Mouse (Mus musculus) brain, adult 2 months (tissue): ENCODE data around the gene Dbnl.

Source experiments
- DNase-seq: peaks from one replicate; pipeline ENCODE4 v3.0.0; 2011; ENCODE audit warnings: low read depth, low spot score

Dbnl gene

DNA sequence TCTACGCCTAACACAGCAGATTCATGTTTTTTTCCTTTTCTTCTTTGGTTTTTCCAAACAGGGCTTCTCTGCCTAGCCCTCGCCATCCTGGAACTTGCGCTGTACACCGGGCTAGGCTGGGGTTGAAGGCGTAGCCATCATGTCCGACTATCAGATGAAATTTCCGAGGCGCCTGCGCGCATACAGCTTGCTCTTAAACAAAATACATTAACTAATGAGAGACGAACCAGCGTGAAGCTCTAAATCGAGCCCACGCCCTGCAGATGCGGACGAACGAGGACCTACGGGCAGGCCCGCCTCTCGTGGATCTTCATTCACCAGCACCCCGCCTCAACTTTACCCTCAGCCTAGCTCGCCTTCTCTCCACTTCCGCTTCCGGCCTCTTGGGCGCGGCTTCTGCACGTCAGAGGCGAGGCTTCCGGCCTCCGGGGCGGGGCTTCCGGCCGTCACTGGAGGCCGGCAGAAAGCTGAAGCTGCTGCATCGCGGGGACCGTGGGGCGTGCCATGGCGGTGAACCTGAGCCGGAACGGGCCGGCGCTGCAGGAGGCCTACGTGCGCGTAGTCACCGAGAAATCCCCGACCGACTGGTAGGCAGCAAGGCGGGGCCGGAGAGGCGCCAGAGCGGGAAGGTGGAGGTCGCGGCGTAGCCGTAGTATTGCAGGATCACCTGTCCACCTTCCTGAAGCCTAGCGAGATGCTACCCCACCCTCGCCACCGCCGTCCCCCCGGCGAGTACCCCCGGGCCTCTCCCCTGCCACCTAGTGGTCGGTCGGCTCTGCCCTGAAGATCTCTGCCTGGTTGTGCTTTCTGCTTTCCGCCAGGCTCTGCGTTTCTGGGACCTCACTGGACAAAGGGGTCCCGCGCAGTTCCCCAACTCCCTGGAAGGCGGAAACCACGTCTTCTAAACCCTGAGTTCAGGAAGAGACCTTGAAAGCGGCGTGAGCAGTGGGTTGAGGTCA, at the start of gene Dbnl:
Dbnl (plus strand) TSS at position 433 of the 959 bp plus-strand sequence.
- peak; percentile 97 for DNase-seq

GRCm38 (mm10) chr11:5738888-5739632, 49.2 kb upstream of the Dbnl start:
- DNase-seq: no peak

GRCm38 (mm10) chr11:5739846-5740245, 48.4 kb upstream of the Dbnl start:
- peak; percentile 44 for DNase-seq

DNA sequence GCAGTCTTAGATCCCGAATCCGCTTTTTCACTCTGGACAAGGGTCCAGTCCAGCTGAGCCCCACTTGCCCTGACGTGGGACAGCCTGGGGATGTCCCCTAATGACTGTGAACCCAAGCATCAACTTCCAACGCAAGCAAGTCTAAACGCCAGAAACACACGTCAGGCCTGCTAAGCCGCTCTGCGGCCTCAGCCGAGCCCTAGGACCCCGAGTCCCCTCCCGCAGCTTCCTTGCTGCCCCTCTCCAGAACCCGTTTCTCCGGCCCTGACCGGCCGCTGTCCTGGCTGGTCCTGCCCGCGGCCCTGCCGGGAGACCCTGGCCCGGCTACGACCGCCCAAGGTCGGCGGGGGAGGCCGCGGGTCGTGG, 47.7 kb upstream of the Dbnl start:
- DNase-seq: peak; percentile 55

- DNase-seq: peak; percentile 89
Observed at GRCm38 (mm10) chr11:5740965-5741627, 47.2 kb upstream of the Dbnl start.

DNA sequence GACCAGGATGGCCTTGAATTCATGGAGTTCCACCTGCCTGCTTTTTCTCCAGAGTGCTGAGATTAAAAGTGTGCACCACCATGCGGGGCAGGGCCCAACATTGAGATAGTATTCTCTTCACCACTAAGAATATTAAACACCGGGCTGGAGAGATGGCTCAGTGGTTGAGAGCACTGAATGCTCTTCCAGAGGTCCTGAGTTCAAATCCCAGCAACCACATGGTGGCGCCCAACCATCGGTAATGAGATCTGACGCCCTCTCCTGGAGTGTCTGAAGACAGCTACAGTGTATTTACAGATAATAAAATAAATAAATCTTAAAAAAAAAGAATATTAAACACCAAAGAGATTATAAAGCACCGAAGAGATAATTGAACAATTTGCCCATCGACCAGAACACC, 46.2 kb upstream of the Dbnl start:
- no peak for DNase-seq

GRCm38 (mm10) chr11:5744951-5745350, 43.3 kb upstream of the Dbnl start:
- DNase-seq: no peak

DNA sequence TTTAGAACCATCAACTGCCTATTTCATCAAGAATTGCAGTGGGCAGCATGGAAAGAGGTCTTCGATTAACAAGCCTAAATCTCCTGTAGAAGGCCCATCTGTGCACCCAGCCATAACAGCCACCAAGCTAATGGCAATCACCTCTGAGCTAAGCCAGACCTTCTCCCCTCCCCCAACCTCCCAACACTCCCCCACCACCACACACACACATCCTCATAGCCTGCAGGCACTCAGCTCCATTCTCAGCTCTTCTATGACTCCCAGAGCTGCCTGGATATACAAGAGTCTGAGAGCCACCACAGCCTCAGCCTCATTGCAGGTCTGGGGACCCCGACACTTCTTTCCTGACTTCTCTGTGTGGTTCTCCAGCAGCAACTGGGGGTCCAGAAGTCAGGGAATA, 34.5 kb upstream of the Dbnl start:
- no peak for DNase-seq

DNA sequence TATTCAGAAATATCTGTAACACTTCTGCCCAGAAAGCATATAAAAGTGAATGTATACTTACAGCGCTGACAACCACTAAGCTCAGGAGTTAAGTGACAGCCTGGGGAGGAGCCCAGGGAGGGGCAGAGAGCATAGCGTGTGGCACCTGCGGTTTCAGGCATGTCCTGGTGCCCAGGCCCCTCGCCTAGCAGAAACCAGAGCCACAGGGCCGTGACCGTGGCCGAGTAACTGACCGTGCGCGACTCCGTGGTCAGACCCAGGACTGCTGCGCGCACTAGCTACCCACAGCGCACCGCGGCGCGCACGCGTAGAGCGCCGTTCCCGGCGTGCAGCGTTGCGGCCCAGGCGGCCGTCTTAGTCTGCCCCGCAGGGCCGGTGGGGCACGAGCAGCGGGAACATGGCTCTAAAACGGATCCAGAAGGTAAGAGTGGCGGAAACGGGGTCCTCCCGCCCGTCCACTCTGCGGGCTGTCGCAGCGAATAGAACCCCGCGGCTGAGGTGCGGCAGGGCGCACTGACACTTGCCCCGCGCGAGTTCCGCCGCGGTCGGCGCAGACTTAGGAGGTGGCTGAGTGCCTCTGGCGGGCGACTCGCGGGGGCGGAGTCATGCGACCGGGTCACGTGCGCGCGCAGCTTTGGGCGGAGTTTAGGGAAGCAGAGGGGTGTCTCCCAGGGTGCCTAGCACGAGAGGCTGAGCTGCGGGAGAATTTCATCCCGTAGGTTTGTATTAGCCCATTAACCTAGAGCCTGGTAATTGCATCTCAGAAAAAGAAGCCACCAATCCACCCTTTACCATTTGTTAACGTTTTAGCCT, 26.3 kb upstream of the Dbnl start, which contains the start of gene Urgcp:
Urgcp (minus strand) TSS at position 557 of the 813 bp plus-strand sequence.
- peak; percentile 98 for DNase-seq

DNA sequence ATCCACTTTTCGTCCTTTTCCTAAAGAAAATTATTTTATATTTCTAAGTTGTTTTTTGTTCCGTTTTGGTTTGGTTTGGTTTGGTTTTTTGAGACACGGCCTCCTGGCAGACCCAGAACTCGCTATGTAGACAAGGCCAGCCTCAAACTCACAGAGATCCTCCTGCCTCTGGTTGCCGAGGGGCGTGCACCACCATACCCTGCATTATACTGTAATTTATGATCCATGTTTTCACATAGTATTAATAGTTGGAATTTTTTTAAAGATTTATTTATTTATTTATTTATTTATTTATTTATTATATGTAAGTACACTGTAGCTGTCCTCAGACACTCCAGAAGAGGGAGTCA, 25.7 kb upstream of the Dbnl start:
- no peak for DNase-seq

- no peak for DNase-seq
Observed at GRCm38 (mm10) chr11:5766019-5766418, 22.3 kb upstream of the Dbnl start.

- DNase-seq: no peak
Observed at GRCm38 (mm10) chr11:5778481-5778880, 9.8 kb upstream of the Dbnl start.

- DNase-seq: peak; percentile 88
Observed at GRCm38 (mm10) chr11:5780035-5780499, 8.2 kb upstream of the Dbnl start.

DNA sequence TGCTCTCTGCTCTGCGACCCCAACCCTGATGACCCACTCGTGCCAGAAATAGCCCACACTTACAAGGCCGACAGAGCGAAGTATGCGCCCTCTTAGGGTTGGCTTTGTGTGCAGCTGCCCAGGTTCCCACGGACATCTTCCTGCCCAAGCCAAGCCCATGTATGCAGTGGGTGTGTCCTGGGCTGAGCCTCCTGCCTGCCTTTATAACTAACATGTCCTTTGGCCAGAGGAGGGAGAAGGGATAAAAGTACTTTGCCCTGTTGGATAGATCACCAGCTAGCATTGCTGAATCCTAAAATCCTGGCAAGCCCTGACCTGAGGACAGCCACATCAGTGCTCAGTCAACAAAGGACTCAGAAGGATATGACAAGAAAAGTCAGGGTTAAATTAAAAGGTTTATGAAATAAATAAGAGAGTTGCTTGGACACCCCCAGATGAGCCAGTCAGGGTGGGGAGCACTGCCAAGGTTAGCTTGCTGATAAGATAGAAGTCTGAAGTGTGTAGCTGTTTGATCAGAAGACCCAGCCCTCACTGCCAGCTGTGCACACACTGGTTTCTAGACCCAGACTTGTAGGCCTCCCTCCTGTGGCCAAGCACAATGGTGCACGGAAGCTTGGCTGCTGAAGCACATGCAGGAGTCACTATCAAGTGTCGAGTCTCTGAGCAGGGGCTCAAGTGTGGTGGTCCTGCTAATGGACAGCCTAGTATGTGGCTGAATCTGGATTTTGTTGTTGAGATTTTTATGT, 5.9 kb upstream of the Dbnl start:
- no peak for DNase-seq

DNA sequence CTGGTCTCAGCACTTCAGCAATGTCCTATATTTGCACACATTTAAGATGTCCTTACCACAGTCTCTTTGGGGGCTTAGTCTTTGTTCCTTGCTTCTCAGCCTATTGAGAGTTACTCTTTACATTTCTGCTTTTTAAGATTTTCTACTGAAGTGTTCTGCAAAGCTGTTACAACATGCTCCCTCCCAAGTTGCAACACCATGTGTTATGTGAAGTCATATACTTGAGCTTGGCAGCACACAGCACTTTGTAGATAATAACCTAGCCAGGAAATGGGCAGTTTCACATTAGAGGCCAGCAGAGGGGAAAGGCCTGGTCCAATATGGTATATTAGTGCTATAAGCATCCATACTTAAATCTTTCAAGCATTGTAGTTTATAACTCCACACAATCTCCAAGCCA, 2.6 kb upstream of the Dbnl start:
- DNase-seq: no peak

GRCm38 (mm10) chr11:5787671-5788055, 625 bp upstream of the Dbnl start:
- DNase-seq: no peak

DNA sequence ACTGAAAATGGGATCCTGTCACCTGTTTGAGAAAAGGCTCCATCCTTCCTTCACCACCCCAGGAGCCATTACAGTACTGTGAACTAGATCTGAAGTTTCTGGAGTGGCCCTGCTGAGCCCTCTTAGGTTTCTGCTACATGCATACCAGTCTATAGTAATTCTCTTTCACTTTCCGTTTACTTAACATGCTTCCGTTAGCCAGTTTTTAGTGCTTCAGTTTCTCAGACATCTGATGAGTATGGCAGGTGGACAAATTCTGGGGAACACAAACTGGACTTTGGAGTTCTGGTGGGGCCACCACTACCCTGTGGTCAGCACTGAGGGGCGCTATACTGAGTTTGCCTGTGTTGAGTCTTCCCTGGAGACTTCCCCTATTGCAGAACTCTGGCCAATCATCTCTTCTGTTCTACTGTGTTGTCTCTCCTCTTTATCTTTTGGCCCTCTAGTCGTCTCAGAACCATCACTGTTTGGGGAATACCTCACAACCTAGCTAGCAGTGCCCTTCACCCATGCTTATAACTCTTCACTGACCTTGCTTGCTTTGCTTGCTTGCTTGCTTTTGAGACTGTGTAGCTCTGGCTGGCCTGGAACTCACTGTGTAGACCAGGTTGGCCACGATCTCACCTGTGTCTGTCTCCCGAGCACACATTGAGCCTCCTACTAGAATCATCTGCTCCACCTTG, 924 bp downstream of the Dbnl start:
- DNase-seq: no peak

GRCm38 (mm10) chr11:5789754-5790333, 1.6 kb downstream of the Dbnl start:
- DNase-seq: no peak

DNA sequence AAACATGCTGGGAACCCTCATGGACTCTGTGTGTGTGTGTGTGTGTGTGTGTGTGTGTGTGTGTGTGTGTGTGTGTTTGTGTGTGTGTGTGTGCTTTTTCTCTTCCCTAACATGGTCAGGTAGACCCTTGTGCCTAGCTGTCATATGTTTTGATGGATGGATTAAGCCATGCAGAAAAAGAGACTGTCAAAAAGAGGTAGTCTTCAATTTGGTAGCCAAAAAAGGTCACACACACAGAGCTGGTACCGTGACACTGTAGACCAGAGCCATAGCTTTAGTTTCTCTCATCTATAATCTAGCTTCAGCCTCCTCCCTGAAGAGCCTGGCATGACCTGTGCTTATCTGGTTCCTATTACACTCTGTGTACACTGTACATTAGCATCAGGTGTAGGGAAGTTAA, 2.1 kb downstream of the Dbnl start:
- no peak for DNase-seq

- no peak for DNase-seq
Observed at GRCm38 (mm10) chr11:5795290-5795689, 7.0 kb downstream of the Dbnl start.
